Mouse (Mus musculus) frontal cortex, adult 2 months (tissue): ENCODE results near the gene Tcf7. TPM values are rescaled to one million over a fixed set of nuclear protein-coding genes. Genes with fewer than 3 reads are reported as not detected.
"Not testable (repeated sequence)": the region's sequence is repeated elsewhere in the genome, so short reads cannot be mapped to it uniquely, and the experiment has no call there.

Experiments
- DNase-seq, 2 experiments: peaks; one replicate each; pipeline ENCODE4 v3.0.0; 2022; ENCODE audit warnings: low spot score in 1 of 2; ENCODE audit errors: extremely low spot score in 1 of 2
- polyA plus RNA-seq: library from polyadenylated mRNA; depleted of rRNA; stranded (reverse); fragments of >200 nt; gene quantifications from 2 replicates; pipeline ENCODE4 v1.2.3, GENCODE M21; 2012; rRNA removed

The Tcf7 gene
- polyA plus RNA-seq, 1 experiment: 9.1 TPM

- DNase-seq: no peak
These were observed 52.1 kb downstream of the Tcf7 start for GRCm38 (mm10) chr11:52230694-52231093.

- no peak for DNase-seq
These were observed 53.9 kb downstream of the Tcf7 start for GRCm38 (mm10) chr11:52228722-52229448.

GRCm38 (mm10) chr11:52227466-52228226, 55.2 kb downstream of the Tcf7 start:
- DNase-seq: no peak

GRCm38 (mm10) chr11:52227053-52227452, 55.8 kb downstream of the Tcf7 start:
- DNase-seq: no peak

GRCm38 (mm10) chr11:52225986-52226599, 56.7 kb downstream of the Tcf7 start:
- DNase-seq: no peak

GRCm38 (mm10) chr11:52223968-52224682, 58.7 kb downstream of the Tcf7 start:
- DNase-seq: no peak

- DNase-seq: no peak
These were observed 59.9 kb downstream of the Tcf7 start for GRCm38 (mm10) chr11:52222891-52223290.

GRCm38 (mm10) chr11:52221921-52222320, 60.9 kb downstream of the Tcf7 start:
- DNase-seq: not testable (repeated sequence)

- DNase-seq: peak in 1 of 2 experiments; percentile 78
These were observed 62.5 kb downstream of the Tcf7 start for GRCm38 (mm10) chr11:52220282-52220681.

- no peak for DNase-seq
These were observed 68.9 kb downstream of the Tcf7 start, which contains the start of gene Olfr1371 for GRCm38 (mm10) chr11:52213887-52214286. Gene Olfr1371 (minus strand): TSS chr11:52213987.

Other genes starting within 250 kb of the Tcf7 start
- 98.9 and 101 TPM in 2 replicates for gene Ppp2ca, start 184.3 kb downstream of the Tcf7 start, polyA plus RNA-seq
- gene Olfr1373, start 137.5 kb downstream of the Tcf7 start, polyA plus RNA-seq: not detected in 2 replicates
- not detected in 2 replicates for gene Olfr1371, start 69.0 kb downstream of the Tcf7 start, polyA plus RNA-seq
- gene Skp1a, start 51.0 kb downstream of the Tcf7 start, polyA plus RNA-seq: 335 and 372 TPM in 2 replicates
- gene Vdac1, start 77.8 kb upstream of the Tcf7 start, polyA plus RNA-seq: 421 and 422 TPM in 2 replicates
- 82.2 and 82.4 TPM in 2 replicates for gene 9530068E07Rik, start 113.4 kb upstream of the Tcf7 start, polyA plus RNA-seq